Mouse (Mus musculus): Measurements from ENCODE around the gene Lca5. TPM values are rescaled to one million over a fixed set of nuclear protein-coding genes. Genes with fewer than 3 reads are reported as not detected.

Gene Lca5
- polyA plus RNA-seq, 1 experiment from 2014 or later: 2.9 TPM

GRCm38 (mm10) chr9:83382775-83383174 lies 58.2 kb downstream of the Lca5 start:
- Histone ChIP-seq H3K36me3 (ENCODE audit: control insufficient read depth, insufficient read depth) (no peaks in the 10 kb centered on the region), H3K9ac (ENCODE audit: low read depth, low read length) (no peak overlapping the region), H3K4me2 (replicated peaks; ENCODE audit: low read depth) (no peak overlapping the region), H3K27me3 (replicated peaks; ENCODE audit: control insufficient read depth, insufficient read depth, low read length) (no peaks in the 10 kb centered on the region), H3K4me3 (ENCODE audit: low read depth, low read length) (no peak overlapping the region), H3K27ac (ENCODE audit: low read depth, low read length) (no peak overlapping the region), H3K9me3 (ENCODE audit: control insufficient read depth) (no peaks in the 10 kb centered on the region), H3K4me1 (replicated peaks; ENCODE audit: control insufficient read depth, insufficient read depth, low read length) (no peaks in the 10 kb centered on the region)
- no peak for ATAC-seq
- WGBS: 48% methylated on average over 3 of the region's 3 CpGs
- peak; percentile 73 for TF ChIP-seq CTCF (IDR thresholded peaks at IDR 0.05; ENCODE audit: low read depth)

GRCm38 (mm10) chr9:83381317-83381716 lies 59.6 kb downstream of the Lca5 start:
- Histone ChIP-seq H3K4me1 (replicated peaks; ENCODE audit: control insufficient read depth, insufficient read depth, low read length) (no peaks in the 10 kb centered on the region), H3K9me3 (ENCODE audit: control insufficient read depth) (no peaks in the 10 kb centered on the region), H3K27ac (ENCODE audit: low read depth, low read length) (no peak overlapping the region), H3K4me2 (replicated peaks; ENCODE audit: low read depth) (no peak overlapping the region), H3K27me3 (replicated peaks; ENCODE audit: control insufficient read depth, insufficient read depth, low read length) (no peaks in the 10 kb centered on the region), H3K36me3 (ENCODE audit: control insufficient read depth, insufficient read depth) (no peaks in the 10 kb centered on the region), H3K4me3 (ENCODE audit: low read depth, low read length) (no peak overlapping the region), H3K9ac (ENCODE audit: low read depth, low read length) (no peak overlapping the region)
- no peak for ATAC-seq
- peak; percentile 59 for TF ChIP-seq CTCF (IDR thresholded peaks at IDR 0.05; ENCODE audit: low read depth)

- no peaks in the 10 kb centered on the region for H3K9me3 ChIP-seq (ENCODE audit: control insufficient read depth)
- no peak overlapping the region for H3K4me2 ChIP-seq (replicated peaks; ENCODE audit: low read depth)
- ATAC-seq: no peak
- TF ChIP-seq CTCF (IDR thresholded peaks at IDR 0.05; ENCODE audit: low read depth): no peak
- H3K27me3 ChIP-seq (replicated peaks; ENCODE audit: control insufficient read depth, insufficient read depth, low read length): no peaks in the 10 kb centered on the region
- no peak overlapping the region for H3K9ac ChIP-seq (ENCODE audit: low read depth, low read length)
- H3K4me1 ChIP-seq (replicated peaks; ENCODE audit: control insufficient read depth, insufficient read depth, low read length): no peaks in the 10 kb centered on the region
- WGBS: 83% methylated on average over 10 of the region's 10 CpGs
- H3K4me3 ChIP-seq (ENCODE audit: low read depth, low read length): no peak overlapping the region
- H3K27ac ChIP-seq (ENCODE audit: low read depth, low read length): no peak overlapping the region
- no peaks in the 10 kb centered on the region for H3K36me3 ChIP-seq (ENCODE audit: control insufficient read depth, insufficient read depth)
Observed at GRCm38 (mm10) chr9:83379661-83380060, 61.3 kb downstream of the Lca5 start.

- no peak for ATAC-seq
- no peak for TF ChIP-seq CTCF (IDR thresholded peaks at IDR 0.05; ENCODE audit: low read depth)
- H3K4me3 ChIP-seq (ENCODE audit: low read depth, low read length): no peak overlapping the region
Observed at GRCm38 (mm10) chr9:83377132-83377531, 63.8 kb downstream of the Lca5 start.

GRCm38 (mm10) chr9:83375522-83376176 lies 65.3 kb downstream of the Lca5 start:
- Histone ChIP-seq H3K9me3 (ENCODE audit: control insufficient read depth) (no peaks in the 10 kb centered on the region), H3K4me3 (ENCODE audit: low read depth, low read length) (no peak overlapping the region), H3K27ac (ENCODE audit: low read depth, low read length) (no peak overlapping the region), H3K36me3 (ENCODE audit: control insufficient read depth, insufficient read depth) (no peaks in the 10 kb centered on the region), H3K27me3 (replicated peaks; ENCODE audit: control insufficient read depth, insufficient read depth, low read length) (no peaks in the 10 kb centered on the region), H3K9ac (ENCODE audit: low read depth, low read length) (no peak overlapping the region), H3K4me2 (replicated peaks; ENCODE audit: low read depth) (no peak overlapping the region), H3K4me1 (replicated peaks; ENCODE audit: control insufficient read depth, insufficient read depth, low read length) (no peaks in the 10 kb centered on the region)
- TF ChIP-seq CTCF (IDR thresholded peaks at IDR 0.05; ENCODE audit: low read depth): no peak
- ATAC-seq: no peak
- 53% methylated on average over 4 of the region's 4 CpGs for WGBS

More at GRCm38 (mm10) chr9:83377132-83377531, 63.8 kb downstream of the Lca5 start:
- no peak overlapping the region for H3K9ac ChIP-seq (ENCODE audit: low read depth, low read length)
- H3K27ac ChIP-seq (ENCODE audit: low read depth, low read length): no peak overlapping the region
- H3K27me3 ChIP-seq (replicated peaks; ENCODE audit: control insufficient read depth, insufficient read depth, low read length): no peaks in the 10 kb centered on the region
- no peaks in the 10 kb centered on the region for H3K9me3 ChIP-seq (ENCODE audit: control insufficient read depth)
- H3K36me3 ChIP-seq (ENCODE audit: control insufficient read depth, insufficient read depth): no peaks in the 10 kb centered on the region
- 77% methylated on average over 2 of the region's 2 CpGs for WGBS
- H3K4me2 ChIP-seq (replicated peaks; ENCODE audit: low read depth): no peak overlapping the region
- H3K4me1 ChIP-seq (replicated peaks; ENCODE audit: control insufficient read depth, insufficient read depth, low read length): no peaks in the 10 kb centered on the region

GRCm38 (mm10) chr9:83370907-83371306 lies 70.0 kb downstream of the Lca5 start:
- no peaks in the 10 kb centered on the region for H3K9me3 ChIP-seq (ENCODE audit: control insufficient read depth)
- H3K4me1 ChIP-seq (replicated peaks; ENCODE audit: control insufficient read depth, insufficient read depth, low read length): no peaks in the 10 kb centered on the region
- TF ChIP-seq CTCF (IDR thresholded peaks at IDR 0.05; ENCODE audit: low read depth): peak; percentile 60
- 0 out of 2 replicates have a peak, but pooled peaks have one; percentile 28 for ATAC-seq
- H3K9ac ChIP-seq (ENCODE audit: low read depth, low read length): no peak overlapping the region
- 7% methylated on average over 1 of the region's 1 CpGs for WGBS
- no peaks in the 10 kb centered on the region for H3K36me3 ChIP-seq (ENCODE audit: control insufficient read depth, insufficient read depth)
- H3K4me2 ChIP-seq (replicated peaks; ENCODE audit: low read depth): no peak overlapping the region
- no peak overlapping the region for H3K27ac ChIP-seq (ENCODE audit: low read depth, low read length)
- H3K27me3 ChIP-seq (replicated peaks; ENCODE audit: control insufficient read depth, insufficient read depth, low read length): no peaks in the 10 kb centered on the region
- H3K4me3 ChIP-seq (ENCODE audit: low read depth, low read length): no peak overlapping the region

All from intestine, postnatal 0 days (tissue).